ENCODE assay signal across 12 mouse cellular contexts in the genomic region with DNA sequence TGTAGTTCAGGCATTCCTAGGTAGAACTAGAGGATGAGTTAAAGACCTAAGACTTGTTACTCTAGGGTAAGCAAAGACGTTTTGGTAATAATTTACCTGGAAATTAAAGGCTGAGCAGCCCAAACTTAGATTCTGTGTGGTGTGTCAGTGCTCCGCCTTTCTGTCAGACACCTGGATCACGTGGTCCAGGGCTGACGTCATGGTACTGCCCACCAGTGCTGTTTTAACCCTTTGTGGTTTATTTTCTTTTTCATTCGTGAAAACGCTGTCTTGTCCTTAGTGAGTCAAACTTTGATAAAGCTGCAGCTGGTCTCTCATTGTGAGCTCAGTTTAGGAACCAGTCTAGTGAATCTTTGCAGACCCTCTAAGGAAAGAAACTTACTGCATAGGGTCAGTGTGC. TPM values are rescaled to one million over a fixed set of nuclear protein-coding genes. Genes with fewer than 3 reads are reported as not detected.
DNase-seq lines count a peak whose midpoint lies in the region; ATAC-seq and TF ChIP-seq lines count a peak whose summit lies in the region.
"Had no signal": no experiment of that assay in that cellular context is flagged by ENCODE, and none has a peak within 500 bp of the region (broad histone marks: within the 10 kb centered on the region; RNA-seq: fewer than 3 reads in every experiment).

No protein-coding gene starts in this region.

- 0 out of 2 replicates have a peak overlapping the region, but pooled peaks have one; percentile 15 for H3K4me2 ChIP-seq in heart, embryonic 14.5 days (ENCODE audit: low read length)
- H3K4me2 ChIP-seq in intestine, embryonic 15.5 days (replicated peaks) = no peak overlapping the region
- H3K4me2 ChIP-seq: lung, embryonic 14.5 days had no signal

- TF ChIP-seq POLR2A in liver, adult 2 months (IDR thresholded peaks at IDR 0.05; ENCODE audit: extremely low read depth, insufficient read depth, low read length) = no peak

- no peaks in the 10 kb centered on the region for H3K27me3 ChIP-seq in heart, embryonic 14.5 days (ENCODE audit: control insufficient read depth, insufficient read depth, low read length)
- no peaks in the 10 kb centered on the region for H3K27me3 ChIP-seq in C2C12 (ENCODE audit: control insufficient read depth, insufficient read depth, insufficient read length)
- no peaks in the 10 kb centered on the region for H3K27me3 ChIP-seq in intestine, embryonic 15.5 days (replicated peaks)
- no peaks in the 10 kb centered on the region for H3K27me3 ChIP-seq in liver, adult 2 months (ENCODE audit: control insufficient read depth, insufficient read depth, low read length)

- no peaks in the 10 kb centered on the region for H3K79me2 ChIP-seq in C2C12 (ENCODE audit: control insufficient read depth, insufficient read depth)
- peaks cover 4% of the 10 kb centered on the region; the same call in 1 of the 2 replicates for H3K79me2 ChIP-seq in liver, adult 2 months (ENCODE audit: control insufficient read depth, insufficient read depth, low read length)

- no peak for DNase-seq in heart, adult 9 months (ENCODE audit: low spot score in 2 of 2)
- peak; percentile 46 for DNase-seq in liver, adult 2 months (ENCODE audit: extremely low read depth, low read depth, low spot score)
- no peak for DNase-seq in spleen, postnatal 14 days (ENCODE audit: low spot score in 2 of 2)
- DNase-seq in ovary, postnatal 14 days (ENCODE audit: low spot score) = no peak
- DNase-seq: lung, embryonic 14.5 days had no signal

- no peak for ATAC-seq in heart, embryonic 14.5 days (ENCODE audit: insufficient number of reproducible peaks, insufficient read depth, low FRiP score, low read depth)
- ATAC-seq in intestine, embryonic 15.5 days = peak; percentile 72
- no peak for ATAC-seq in cerebellum, adult (ENCODE audit: insufficient number of reproducible peaks, low FRiP score, low TSS enrichment)

- 15% methylated on average over 6 of the region's 6 CpGs for WGBS in heart, embryonic 14.5 days
- WGBS in intestine, embryonic 15.5 days = 20% methylated on average over 6 of the region's 6 CpGs
- WGBS in liver, adult 2 months = 17% methylated on average over 6 of the region's 6 CpGs

- no peaks in the 10 kb centered on the region for H3K79me3 ChIP-seq in C2C12 (ENCODE audit: low read depth)

- peaks cover 0 to 12% of the 10 kb centered on the region in 2 experiments; a peak in 2 of 4 replicates for H3K4me1 ChIP-seq in heart, embryonic 14.5 days (ENCODE audit: control insufficient read depth in 2 of 2, insufficient read depth in 2 of 2, low read length in 2 of 2)
- H3K4me1 ChIP-seq in intestine, embryonic 15.5 days (replicated peaks) = no peaks in the 10 kb centered on the region
- H3K4me1 ChIP-seq in liver, adult 2 months (ENCODE audit: control insufficient read depth, insufficient read depth, low read length) = peaks cover 11% of the 10 kb centered on the region

- H3K27ac ChIP-seq in heart, embryonic 14.5 days (replicated peaks in 1 of 2; ENCODE audit: control insufficient read depth in 1 of 2, insufficient read depth in 1 of 2, low read depth in 2 of 2, low read length in 2 of 2) = no peak overlapping the region
- H3K27ac ChIP-seq in intestine, embryonic 15.5 days = no peak overlapping the region
- H3K27ac ChIP-seq in liver, adult 2 months (replicated peaks; ENCODE audit: insufficient read depth, low read depth, low read length) = no peak overlapping the region

- H3K9ac ChIP-seq in heart, embryonic 14.5 days (ENCODE audit: low read length) = no peak overlapping the region
- no peak overlapping the region for H3K9ac ChIP-seq in intestine, embryonic 15.5 days
- no peak overlapping the region for H3K9ac ChIP-seq in liver, adult 2 months (ENCODE audit: low read depth, low read length)
- H3K9ac ChIP-seq: lung, embryonic 14.5 days had no signal

- no peaks in the 10 kb centered on the region for H3K9me3 ChIP-seq in heart, embryonic 14.5 days (ENCODE audit: control insufficient read depth, low read length)
- no peaks in the 10 kb centered on the region for H3K9me3 ChIP-seq in intestine, embryonic 15.5 days

- no peak for TF ChIP-seq CTCF in C2C12 (IDR thresholded peaks at IDR 0.05; ENCODE audit: control insufficient read depth, insufficient read depth, insufficient read length)
- no peak for TF ChIP-seq CTCF in liver, adult 2 months (IDR thresholded peaks at IDR 0.05; ENCODE audit: low read depth, low read length)

- no peak overlapping the region for H3K4me3 ChIP-seq in heart, embryonic 14.5 days (ENCODE audit: control insufficient read depth in 1 of 2, insufficient read depth in 1 of 2, low read depth in 1 of 2, low read length in 2 of 2)
- no peak overlapping the region for H3K4me3 ChIP-seq in C2C12 (ENCODE audit: insufficient read depth, poor library complexity, severe bottlenecking)
- H3K4me3 ChIP-seq in intestine, embryonic 15.5 days (replicated peaks) = no peak overlapping the region
- H3K4me3 ChIP-seq in liver, adult 2 months (ENCODE audit: insufficient read depth, low read depth, low read length) = no peak overlapping the region

- no peak overlapping the region for H3ac ChIP-seq in C2C12 (ENCODE audit: control insufficient read depth, insufficient read length, low read depth)

- H3K36me3 ChIP-seq in heart, embryonic 14.5 days (ENCODE audit: control insufficient read depth, insufficient read depth, low read length) = peaks cover 17% of the 10 kb centered on the region
- H3K36me3 ChIP-seq in C2C12 (ENCODE audit: control insufficient read depth, insufficient read depth) = no peaks in the 10 kb centered on the region
- peaks cover 5% of the 10 kb centered on the region; the same call in 1 of the 2 replicates for H3K36me3 ChIP-seq in intestine, embryonic 15.5 days
- H3K36me3 ChIP-seq in liver, adult 2 months (ENCODE audit: control insufficient read depth, insufficient read depth, low read length) = no peaks in the 10 kb centered on the region; the same call in 1 of the 2 replicates

TF ChIP-seq in C2C12, 6 proteins besides CTCF, POLR2A, EP300 and RAD21:
- TF ChIP-seq CEBPB (IDR thresholded peaks at IDR 0.05; ENCODE audit: low read depth) (no peak), FOSL1 (IDR thresholded peaks at IDR 0.05; ENCODE audit: insufficient read depth, low read length, poor library complexity, severe bottlenecking) (no peak), USF1 (IDR thresholded peaks at IDR 0.05; ENCODE audit: low read depth) (peak; percentile 75), MYOG (IDR thresholded peaks at IDR 0.05; ENCODE audit: control insufficient read depth, extremely low read depth, insufficient read length) (no peak), MAX (IDR thresholded peaks at IDR 0.05) (no peak)
TF ChIP-seq in C2C12: peak in this region for 1.

RNA-seq across cellular contexts. Expression of a gene that starts 30.1 kb away (rescaled TPM):
- polyA plus RNA-seq in heart, embryonic 14.5 days (2014; fragmentation: Nextera tagmentation; extraction: Ambion mirVana) = 46.0 and 49.7 TPM in 2 replicates
- polyA plus RNA-seq in C2C12 (2012; fragmentation: generic; extraction: Trizol) = 10.5 TPM
- 34.0 and 34.5 TPM in 2 replicates for polyA plus RNA-seq in intestine, embryonic 15.5 days (2015; fragmentation: Nextera tagmentation; extraction: Ambion mirVana)
- 16.0 and 16.1 TPM in 2 replicates for total RNA-seq in liver, adult 2 months (2014; rRNA removed)
- polyA plus RNA-seq in liver, adult 2 months (2012; rRNA removed) = 11.8 and 15.7 TPM in 2 replicates

RNA-seq across cellular contexts. Expression of a gene that starts 31.1 kb away (rescaled TPM):
- polyA plus RNA-seq in heart, embryonic 14.5 days (2014; fragmentation: Nextera tagmentation; extraction: Ambion mirVana) = not detected in 2 replicates
- polyA plus RNA-seq in C2C12 (2012; fragmentation: generic; extraction: Trizol) = not detected
- polyA plus RNA-seq in intestine, embryonic 15.5 days (2015; fragmentation: Nextera tagmentation; extraction: Ambion mirVana) = 1.4 TPM in 1 of 2 replicates, not detected in the other
- not detected in 2 replicates for total RNA-seq in liver, adult 2 months (2014; rRNA removed)
- not detected in 2 replicates for polyA plus RNA-seq in liver, adult 2 months (2012; rRNA removed)
- total RNA-seq: ES-E14; gastrocnemius, adult 18-20 months; neutrophil, adult 5-6 weeks had no signal

RNA-seq across cellular contexts. Expression of a gene that starts 50.0 kb away (rescaled TPM):
- polyA plus RNA-seq in heart, embryonic 14.5 days (2014; fragmentation: Nextera tagmentation; extraction: Ambion mirVana) = 31.5 and 32.7 TPM in 2 replicates
- 31.9 TPM for polyA plus RNA-seq in C2C12 (2012; fragmentation: generic; extraction: Trizol)
- 42.0 and 42.7 TPM in 2 replicates for polyA plus RNA-seq in intestine, embryonic 15.5 days (2015; fragmentation: Nextera tagmentation; extraction: Ambion mirVana)
- total RNA-seq in liver, adult 2 months (2014; rRNA removed) = 7.6 and 8.1 TPM in 2 replicates
- 1.6 and 1.8 TPM in 2 replicates for polyA plus RNA-seq in liver, adult 2 months (2012; rRNA removed)

Comparison
In these comparisons a context has a peak if more than half of its experiments do, and no peak if none do; other contexts are left out.
1. RNA of a gene that starts 50.0 kb away (polyA plus RNA-seq): 42.0 to 42.7 TPM in intestine, embryonic 15.5 days, 31.5 to 32.7 TPM in heart, embryonic 14.5 days and 31.9 TPM in C2C12 (single experiment); 1.6 to 1.8 TPM in liver, adult 2 months; every median in the first group is over 10 times any median in the second.